Mouse (Mus musculus) spleen, postnatal 10 days (tissue): ENCODE measurements around the gene Celsr3.

ENCODE experiments used
- DNase-seq, 2 experiments: peaks; one replicate each; pipeline ENCODE4 v3.0.0; 2021 to 2022; ENCODE audit warnings: low spot score in 2 of 2

Celsr3 gene

GRCm38 (mm10) chr9:108854241-108854696, 28.1 kb downstream of the Celsr3 start:
- peak; percentile 69 to 83 for DNase-seq

GRCm38 (mm10) chr9:108855335-108855734, 29.2 kb downstream of the Celsr3 start:
- no peak for DNase-seq

- no peak for DNase-seq
Measured at GRCm38 (mm10) chr9:108858792-108859527, 32.8 kb downstream of the Celsr3 start.
